Mouse (Mus musculus) granulocyte monocyte progenitor cell, adult 5-6 weeks (primary cell): Measurements from ENCODE around the gene Slc4a4. TPM values are rescaled to one million over a fixed set of nuclear protein-coding genes. Genes with fewer than 3 reads are reported as not detected.
"Not testable (repeated sequence)": the region's sequence is repeated elsewhere in the genome, so short reads cannot be mapped to it uniquely, and the experiment has no call there.

ENCODE experiments used
- ATAC-seq: replicated peaks from 2 replicates; pipeline ENCODE4 v1.8.0; 2016; ENCODE audit warnings: mild to moderate bottlenecking, moderate TSS enrichment, inconsistent platforms; ENCODE audit not compliant: poor library complexity, severe bottlenecking
- total RNA-seq, 2 experiments: library from RNA; stranded (forward) in 1 of 2; stranded (reverse) in 1 of 2; fragments of 200-712, 200-1000 nt in 1 of 2; fragments of >200 nt in 1 of 2; fragmentation: Nextera tagmentation in 1 of 2; gene quantifications; 2 replicates each; pipeline ENCODE4 v1.2.3; 2014 to 2017

Gene Slc4a4
- total RNA-seq, 2 experiments from 2014 or later: not detected

GRCm38 (mm10) chr5:89061097-89061496 lies 174.5 kb downstream of the Slc4a4 start:
- ATAC-seq: no peak

GRCm38 (mm10) chr5:89062286-89062685 lies 175.7 kb downstream of the Slc4a4 start:
- ATAC-seq: no peak

- ATAC-seq: no peak
Observed at GRCm38 (mm10) chr5:89067111-89067510, 180.5 kb downstream of the Slc4a4 start.

- ATAC-seq: no peak
Observed at GRCm38 (mm10) chr5:89068072-89068471, 181.5 kb downstream of the Slc4a4 start.

GRCm38 (mm10) chr5:89070051-89070450 lies 183.4 kb downstream of the Slc4a4 start:
- no peak for ATAC-seq

GRCm38 (mm10) chr5:89071957-89072356 lies 185.3 kb downstream of the Slc4a4 start:
- ATAC-seq: no peak

- ATAC-seq: no peak
Observed at GRCm38 (mm10) chr5:89077711-89078110, 191.1 kb downstream of the Slc4a4 start.

- ATAC-seq: no peak
Observed at GRCm38 (mm10) chr5:89083476-89083875, 196.9 kb downstream of the Slc4a4 start.

GRCm38 (mm10) chr5:89087916-89088315 lies 201.3 kb downstream of the Slc4a4 start:
- no peak for ATAC-seq

- no peak for ATAC-seq
Observed at GRCm38 (mm10) chr5:89088462-89088861, 201.8 kb downstream of the Slc4a4 start.

GRCm38 (mm10) chr5:89090131-89090530 lies 203.5 kb downstream of the Slc4a4 start:
- ATAC-seq: no peak

GRCm38 (mm10) chr5:89096371-89096770 lies 209.8 kb downstream of the Slc4a4 start:
- no peak for ATAC-seq

- ATAC-seq: no peak
Observed at GRCm38 (mm10) chr5:89097291-89097690, 210.7 kb downstream of the Slc4a4 start.

GRCm38 (mm10) chr5:89098121-89098520 lies 211.5 kb downstream of the Slc4a4 start:
- no peak for ATAC-seq

- no peak for ATAC-seq
Observed at GRCm38 (mm10) chr5:89099886-89100285, 213.3 kb downstream of the Slc4a4 start.

GRCm38 (mm10) chr5:89102560-89102959 lies 215.9 kb downstream of the Slc4a4 start:
- ATAC-seq: no peak

- no peak for ATAC-seq
Observed at GRCm38 (mm10) chr5:89105346-89105745, 218.7 kb downstream of the Slc4a4 start.

- no peak for ATAC-seq
Observed at GRCm38 (mm10) chr5:89106217-89106616, 219.6 kb downstream of the Slc4a4 start.

- no peak for ATAC-seq
Observed at GRCm38 (mm10) chr5:89108809-89109208, 222.2 kb downstream of the Slc4a4 start.

- no peak for ATAC-seq
Observed at GRCm38 (mm10) chr5:89109832-89110231, 223.2 kb downstream of the Slc4a4 start.

- ATAC-seq: not testable (repeated sequence)
Observed at GRCm38 (mm10) chr5:89111987-89112386, 225.4 kb downstream of the Slc4a4 start.

- no peak for ATAC-seq
Observed at GRCm38 (mm10) chr5:89120881-89121280, 234.3 kb downstream of the Slc4a4 start.

- ATAC-seq: no peak
Observed at GRCm38 (mm10) chr5:89123270-89123903, 236.8 kb downstream of the Slc4a4 start.
